Mouse (Mus musculus): ENCODE results near the gene Magi3. TPM values are rescaled to one million over a fixed set of nuclear protein-coding genes. Genes with fewer than 3 reads are reported as not detected.

Magi3 gene
- polyA plus RNA-seq, 1 experiment from 2014 or later, result 5.7 TPM

DNA sequence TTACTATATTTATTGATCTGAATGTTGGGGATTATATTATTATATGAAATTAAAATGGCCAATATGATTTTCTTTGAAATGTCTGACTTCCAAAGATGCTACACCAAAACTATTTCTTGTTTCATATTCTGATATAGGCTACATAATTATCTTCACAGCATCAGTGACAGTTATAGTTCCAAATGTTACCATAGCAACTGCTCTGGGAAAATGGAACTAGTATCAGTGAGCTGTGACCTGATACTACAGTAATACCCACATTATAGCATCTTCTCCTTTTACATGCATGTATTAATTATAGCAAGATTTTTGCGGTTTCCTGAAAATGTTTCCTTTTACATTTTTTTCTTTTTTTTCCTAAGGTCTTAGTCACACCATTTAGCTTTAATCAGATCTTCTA lies 187.4 kb downstream of the Magi3 start:
- H3K4me1 ChIP-seq (ENCODE audit: control insufficient read depth, insufficient read depth, low read length), result no peaks in the 10 kb centered on the region
- no peak overlapping the region for H3K27ac ChIP-seq (replicated peaks; ENCODE audit: low read depth, low read length)
- 80% methylated on average over 1 of the region's 1 CpGs for WGBS
- no peak for ATAC-seq (ENCODE audit: low read depth)
- no peak overlapping the region for H3K4me3 ChIP-seq (ENCODE audit: low read depth, low read length)
- no peak overlapping the region for H3K4me2 ChIP-seq (ENCODE audit: low read depth, low read length)
- H3K27me3 ChIP-seq (replicated peaks; ENCODE audit: control insufficient read depth, insufficient read depth, low read length), result no peaks in the 10 kb centered on the region
- H3K36me3 ChIP-seq (ENCODE audit: control insufficient read depth, insufficient read depth, low read length), result no peaks in the 10 kb centered on the region
- no peaks in the 10 kb centered on the region for H3K9me3 ChIP-seq (ENCODE audit: control insufficient read depth, low read length)
- no peak overlapping the region for H3K9ac ChIP-seq (ENCODE audit: low read depth, low read length)
- DNase-seq (ENCODE audit: low spot score), result no peak

DNA sequence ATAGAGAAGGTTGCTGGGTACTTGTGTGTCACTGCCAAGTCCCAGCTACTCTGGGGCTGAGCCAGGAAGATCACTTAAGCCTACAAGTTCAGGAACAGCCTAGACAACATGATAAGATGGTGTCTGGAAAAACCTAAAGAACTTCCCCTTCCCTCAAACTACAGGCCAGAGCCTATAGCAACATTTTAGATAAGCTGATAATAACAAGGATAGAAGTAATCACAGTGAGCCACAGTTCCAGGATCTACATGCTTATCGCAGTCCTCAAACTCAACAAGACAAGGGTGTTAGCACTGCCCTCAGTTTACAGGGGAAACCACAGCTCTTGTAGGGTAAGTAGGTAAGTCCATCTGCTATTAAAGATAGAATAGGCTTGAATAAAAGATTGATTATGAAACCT lies 188.1 kb downstream of the Magi3 start:
- no peak overlapping the region for H3K27ac ChIP-seq (replicated peaks; ENCODE audit: low read depth, low read length)
- H3K4me1 ChIP-seq (ENCODE audit: control insufficient read depth, insufficient read depth, low read length), result no peaks in the 10 kb centered on the region
- WGBS, result 98% methylated on average over 1 of the region's 1 CpGs
- H3K27me3 ChIP-seq (replicated peaks; ENCODE audit: control insufficient read depth, insufficient read depth, low read length), result no peaks in the 10 kb centered on the region
- no peak overlapping the region for H3K9ac ChIP-seq (ENCODE audit: low read depth, low read length)
- no peaks in the 10 kb centered on the region for H3K36me3 ChIP-seq (ENCODE audit: control insufficient read depth, insufficient read depth, low read length)
- H3K4me2 ChIP-seq (ENCODE audit: low read depth, low read length), result no peak overlapping the region
- no peaks in the 10 kb centered on the region for H3K9me3 ChIP-seq (ENCODE audit: control insufficient read depth, low read length)
- DNase-seq (ENCODE audit: low spot score) (no peak), ATAC-seq (ENCODE audit: low read depth) (no peak)
- H3K4me3 ChIP-seq (ENCODE audit: low read depth, low read length), result no peak overlapping the region

DNA sequence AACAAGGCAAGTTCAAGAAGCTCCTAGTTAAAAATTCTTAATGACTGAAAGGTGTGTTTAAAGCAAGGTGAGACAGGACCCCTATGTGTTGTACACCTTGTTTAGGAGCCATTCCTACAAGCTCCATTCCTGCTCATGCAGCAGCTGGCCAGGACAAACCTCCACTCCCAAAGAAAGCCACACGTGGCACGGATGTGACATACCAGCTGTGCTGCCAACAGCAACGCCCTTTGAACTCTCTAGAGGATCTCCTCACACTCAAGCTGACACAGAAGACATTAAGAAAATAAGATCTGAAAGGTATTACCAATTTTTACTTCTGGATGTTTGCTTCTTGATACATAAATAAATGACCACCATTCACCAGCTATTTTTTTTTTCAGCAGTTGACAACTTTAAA lies 193.2 kb downstream of the Magi3 start:
- DNase-seq (ENCODE audit: low spot score), result no peak
- Histone ChIP-seq H3K36me3 (ENCODE audit: control insufficient read depth, insufficient read depth, low read length) (peaks cover 11% of the 10 kb centered on the region; the same call in 1 of the 2 replicates), H3K9me3 (ENCODE audit: control insufficient read depth, low read length) (no peaks in the 10 kb centered on the region), H3K27ac (replicated peaks; ENCODE audit: low read depth, low read length) (no peak overlapping the region), H3K4me3 (ENCODE audit: low read depth, low read length) (no peak overlapping the region), H3K4me1 (ENCODE audit: control insufficient read depth, insufficient read depth, low read length) (no peaks in the 10 kb centered on the region), H3K4me2 (ENCODE audit: low read depth, low read length) (no peak overlapping the region), H3K27me3 (replicated peaks; ENCODE audit: control insufficient read depth, insufficient read depth, low read length) (no peaks in the 10 kb centered on the region), H3K9ac (ENCODE audit: low read depth, low read length) (no peak overlapping the region)
- 54% methylated on average over 3 of the region's 3 CpGs for WGBS
- ATAC-seq (ENCODE audit: low read depth), result no peak

DNA sequence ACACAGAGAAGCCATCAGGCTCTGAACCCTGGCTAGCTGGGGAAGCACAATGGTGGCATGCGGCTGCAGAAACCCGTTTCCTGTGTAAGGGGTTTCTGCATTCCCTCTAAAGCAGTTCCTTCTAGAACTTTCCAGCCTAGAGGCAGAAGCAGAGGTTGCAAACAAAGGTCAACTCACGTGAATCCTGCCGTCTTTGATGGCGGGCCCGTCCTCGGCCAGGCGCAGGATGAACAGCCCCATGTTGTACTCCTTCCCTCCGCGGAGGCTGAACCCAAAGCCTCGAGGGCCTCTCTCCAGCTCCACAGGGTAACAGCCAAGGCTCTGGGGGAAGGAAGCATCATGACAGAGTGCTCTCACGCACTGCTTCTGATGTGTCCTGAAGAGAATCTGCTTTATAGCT lies 200.1 kb downstream of the Magi3 start:
- Histone ChIP-seq H3K9ac (ENCODE audit: low read depth, low read length) (no peak overlapping the region), H3K4me2 (ENCODE audit: low read depth, low read length) (no peak overlapping the region), H3K27me3 (replicated peaks; ENCODE audit: control insufficient read depth, insufficient read depth, low read length) (no peaks in the 10 kb centered on the region), H3K27ac (replicated peaks; ENCODE audit: low read depth, low read length) (no peak overlapping the region), H3K9me3 (ENCODE audit: control insufficient read depth, low read length) (no peaks in the 10 kb centered on the region), H3K4me3 (ENCODE audit: low read depth, low read length) (no peak overlapping the region), H3K36me3 (ENCODE audit: control insufficient read depth, insufficient read depth, low read length) (peaks cover 34% of the 10 kb centered on the region), H3K4me1 (ENCODE audit: control insufficient read depth, insufficient read depth, low read length) (no peaks in the 10 kb centered on the region)
- ATAC-seq (ENCODE audit: low read depth) (no peak), DNase-seq (ENCODE audit: low spot score) (no peak)
- 84% methylated on average over 12 of the region's 12 CpGs for WGBS

DNA sequence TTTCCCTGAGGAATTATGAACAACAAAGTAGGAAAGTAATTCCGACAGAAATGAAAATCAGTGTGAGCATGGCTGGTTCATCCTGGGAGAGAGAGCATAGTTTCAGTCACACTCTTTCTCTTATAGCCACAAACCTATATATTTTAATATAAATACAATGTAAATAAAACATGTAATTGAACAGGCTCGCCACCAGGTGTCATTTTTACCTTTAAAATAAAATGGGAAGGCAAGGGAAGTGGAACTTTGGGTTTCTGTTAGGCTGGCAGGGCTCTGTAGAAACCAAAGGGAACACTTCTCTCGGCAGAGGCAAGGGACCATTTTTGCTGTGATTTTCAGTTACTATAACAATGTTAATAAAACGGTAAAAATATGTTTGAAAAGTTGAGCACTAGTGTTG lies 200.7 kb downstream of the Magi3 start:
- Histone ChIP-seq H3K9ac (ENCODE audit: low read depth, low read length) (no peak overlapping the region), H3K4me2 (ENCODE audit: low read depth, low read length) (no peak overlapping the region), H3K36me3 (ENCODE audit: control insufficient read depth, insufficient read depth, low read length) (peaks cover 37% of the 10 kb centered on the region), H3K4me3 (ENCODE audit: low read depth, low read length) (no peak overlapping the region), H3K27ac (replicated peaks; ENCODE audit: low read depth, low read length) (no peak overlapping the region), H3K4me1 (ENCODE audit: control insufficient read depth, insufficient read depth, low read length) (no peaks in the 10 kb centered on the region), H3K27me3 (replicated peaks; ENCODE audit: control insufficient read depth, insufficient read depth, low read length) (no peaks in the 10 kb centered on the region), H3K9me3 (ENCODE audit: control insufficient read depth, low read length) (no peaks in the 10 kb centered on the region)
- ATAC-seq (ENCODE audit: low read depth) (no peak), DNase-seq (ENCODE audit: low spot score) (peak; percentile 61)
- WGBS, result 57% methylated on average over 4 of the region's 4 CpGs

DNA sequence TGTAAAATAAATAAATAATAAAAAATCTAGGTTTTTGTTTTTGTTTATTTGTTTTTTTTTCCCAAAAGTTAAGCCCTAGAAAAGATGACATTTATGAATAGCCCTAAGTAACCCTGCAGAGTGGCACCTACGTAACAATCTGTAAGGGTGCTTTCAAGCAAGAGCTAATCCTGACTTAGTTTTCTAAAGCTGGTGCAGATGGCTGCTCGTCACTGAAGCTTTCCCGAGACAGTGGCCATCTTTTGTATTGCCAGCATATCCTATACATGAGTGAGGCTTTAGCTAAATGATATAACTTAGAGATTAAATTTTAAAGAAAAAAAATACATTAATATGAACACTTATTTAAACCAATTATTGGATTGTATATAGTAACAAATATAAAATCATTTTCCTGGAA lies 202.2 kb downstream of the Magi3 start:
- Histone ChIP-seq H3K9me3 (ENCODE audit: control insufficient read depth, low read length) (no peaks in the 10 kb centered on the region), H3K4me2 (ENCODE audit: low read depth, low read length) (no peak overlapping the region), H3K9ac (ENCODE audit: low read depth, low read length) (no peak overlapping the region), H3K4me1 (ENCODE audit: control insufficient read depth, insufficient read depth, low read length) (no peaks in the 10 kb centered on the region), H3K27ac (replicated peaks; ENCODE audit: low read depth, low read length) (no peak overlapping the region), H3K4me3 (ENCODE audit: low read depth, low read length) (no peak overlapping the region), H3K27me3 (replicated peaks; ENCODE audit: control insufficient read depth, insufficient read depth, low read length) (no peaks in the 10 kb centered on the region), H3K36me3 (ENCODE audit: control insufficient read depth, insufficient read depth, low read length) (peaks cover 38% of the 10 kb centered on the region)
- ATAC-seq (ENCODE audit: low read depth) (no peak), DNase-seq (ENCODE audit: low spot score) (no peak)
- WGBS, result 87% methylated on average over 3 of the region's 3 CpGs

DNA sequence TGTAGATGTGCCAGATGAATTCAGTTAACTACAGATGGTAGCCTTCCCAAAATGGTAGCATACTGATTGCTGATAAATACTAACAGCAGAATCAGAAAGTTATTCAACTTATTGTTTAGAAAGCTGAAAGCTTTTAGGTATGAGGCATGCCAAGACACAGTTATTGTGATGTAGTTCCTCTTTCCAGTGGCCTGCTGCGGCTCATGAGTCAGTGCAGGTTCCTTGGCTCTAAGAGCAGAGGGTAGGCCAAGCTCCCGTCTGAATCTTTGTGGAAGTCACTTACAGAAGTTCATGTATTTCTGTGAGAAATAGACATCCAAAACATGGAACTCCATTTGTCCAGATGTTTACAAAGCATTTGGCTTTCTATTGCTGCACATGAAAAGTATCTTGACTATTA lies 208.2 kb downstream of the Magi3 start:
- Histone ChIP-seq H3K9ac (ENCODE audit: low read depth, low read length) (no peak overlapping the region), H3K9me3 (ENCODE audit: control insufficient read depth, low read length) (no peaks in the 10 kb centered on the region), H3K27ac (replicated peaks; ENCODE audit: low read depth, low read length) (no peak overlapping the region), H3K36me3 (ENCODE audit: control insufficient read depth, insufficient read depth, low read length) (peaks cover 47% of the 10 kb centered on the region), H3K27me3 (replicated peaks; ENCODE audit: control insufficient read depth, insufficient read depth, low read length) (no peaks in the 10 kb centered on the region), H3K4me1 (ENCODE audit: control insufficient read depth, insufficient read depth, low read length) (no peaks in the 10 kb centered on the region), H3K4me2 (ENCODE audit: low read depth, low read length) (no peak overlapping the region), H3K4me3 (ENCODE audit: low read depth, low read length) (no peak overlapping the region)
- 90% methylated on average over 2 of the region's 2 CpGs for WGBS
- ATAC-seq (ENCODE audit: low read depth) (no peak), DNase-seq (ENCODE audit: low spot score) (no peak)

DNA sequence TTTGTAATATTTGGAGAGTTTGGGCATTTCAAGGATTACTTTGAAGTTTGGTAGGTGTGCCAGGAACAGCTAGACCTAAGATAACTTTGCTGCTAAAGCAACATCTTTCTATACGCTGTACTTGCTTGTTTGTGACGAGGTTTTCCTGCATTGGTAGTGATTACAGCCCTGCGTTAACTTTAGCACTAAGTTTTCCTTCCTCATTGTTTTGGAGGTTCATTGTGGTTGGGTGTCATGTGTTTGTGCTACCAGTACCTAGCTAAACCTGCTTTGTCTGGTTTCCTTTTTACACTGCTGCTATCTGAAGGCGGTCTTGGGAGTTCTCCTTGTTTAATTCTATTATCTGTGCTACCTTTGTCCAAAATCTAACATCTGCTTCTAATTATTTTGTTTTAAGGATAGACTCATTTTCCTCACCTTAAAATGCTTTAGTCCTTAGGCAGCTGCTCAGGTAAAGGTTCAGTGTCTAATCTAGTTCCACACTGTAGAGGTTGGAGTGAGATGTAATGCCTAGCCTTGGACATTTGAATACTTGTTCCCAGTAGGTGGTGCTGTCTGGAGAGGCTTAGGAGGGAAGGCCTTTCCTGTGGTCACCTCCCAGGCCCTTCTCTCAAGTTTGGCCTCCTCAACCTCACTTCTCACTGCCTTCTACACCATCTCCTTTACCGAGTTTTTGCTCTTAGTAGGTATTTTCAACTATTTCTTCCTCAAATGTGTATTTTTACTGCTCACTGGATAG lies 210.1 kb downstream of the Magi3 start:
- DNase-seq (ENCODE audit: low spot score), result no peak
- no peaks in the 10 kb centered on the region for H3K27me3 ChIP-seq (replicated peaks; ENCODE audit: control insufficient read depth, insufficient read depth, low read length)

DNA sequence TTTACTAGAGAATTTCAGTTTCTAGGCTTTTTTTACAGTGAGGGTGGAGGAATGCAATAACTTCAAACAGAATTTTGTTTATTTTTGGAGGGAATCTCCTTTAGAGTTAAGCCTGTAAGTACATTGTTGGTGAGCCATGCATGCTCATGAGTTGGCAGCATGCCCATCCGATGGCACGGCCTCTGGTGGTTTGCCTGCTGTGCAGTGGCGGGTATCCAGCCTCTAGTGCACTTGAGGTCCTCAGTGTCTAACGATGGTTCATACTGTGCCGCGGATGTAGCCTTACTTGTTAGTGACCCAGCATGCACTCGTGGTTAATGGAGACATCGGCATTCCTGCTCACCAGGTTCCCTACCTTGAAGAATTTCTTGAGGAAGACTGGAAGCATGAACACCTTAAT lies 212.7 kb downstream of the Magi3 start:
- H3K36me3 ChIP-seq (ENCODE audit: control insufficient read depth, insufficient read depth, low read length), result peaks cover 61% of the 10 kb centered on the region
- no peaks in the 10 kb centered on the region for H3K27me3 ChIP-seq (replicated peaks; ENCODE audit: control insufficient read depth, insufficient read depth, low read length)
- no peak overlapping the region for H3K9ac ChIP-seq (ENCODE audit: low read depth, low read length)
- H3K4me3 ChIP-seq (ENCODE audit: low read depth, low read length), result no peak overlapping the region
- no peaks in the 10 kb centered on the region for H3K9me3 ChIP-seq (ENCODE audit: control insufficient read depth, low read length)
- no peaks in the 10 kb centered on the region for H3K4me1 ChIP-seq (ENCODE audit: control insufficient read depth, insufficient read depth, low read length)
- no peak overlapping the region for H3K27ac ChIP-seq (replicated peaks; ENCODE audit: low read depth, low read length)
- H3K4me2 ChIP-seq (ENCODE audit: low read depth, low read length), result no peak overlapping the region
- ATAC-seq (ENCODE audit: low read depth) (peak; percentile 50; the same call in 1 of the 2 replicates), DNase-seq (ENCODE audit: low spot score) (peak; percentile 35)
- WGBS, result 85% methylated on average over 8 of the region's 8 CpGs

More for the DNA sequence above, 210.1 kb downstream of the Magi3 start:
- WGBS, result 93% methylated on average over 5 of the region's 5 CpGs
- ATAC-seq (ENCODE audit: low read depth), result no peak
- Histone ChIP-seq H3K4me3 (ENCODE audit: low read depth, low read length) (no peak overlapping the region), H3K4me2 (ENCODE audit: low read depth, low read length) (no peak overlapping the region), H3K27ac (replicated peaks; ENCODE audit: low read depth, low read length) (no peak overlapping the region), H3K9me3 (ENCODE audit: control insufficient read depth, low read length) (no peaks in the 10 kb centered on the region), H3K4me1 (ENCODE audit: control insufficient read depth, insufficient read depth, low read length) (no peaks in the 10 kb centered on the region), H3K36me3 (ENCODE audit: control insufficient read depth, insufficient read depth, low read length) (peaks cover 50% of the 10 kb centered on the region), H3K9ac (ENCODE audit: low read depth, low read length) (no peak overlapping the region)

All from embryonic facial prominence, embryonic 14.5 days (tissue).